Mouse (Mus musculus) adrenal gland (tissue): ENCODE results near the gene Sppl3.

Experiments used
- intact Hi-C: fragments of 180-260 bp; cut with DNase I; formaldehyde crosslinking; loops from one replicate; pipeline ENCODE4 v1.15.1; 2025

The Sppl3 gene

DNA sequence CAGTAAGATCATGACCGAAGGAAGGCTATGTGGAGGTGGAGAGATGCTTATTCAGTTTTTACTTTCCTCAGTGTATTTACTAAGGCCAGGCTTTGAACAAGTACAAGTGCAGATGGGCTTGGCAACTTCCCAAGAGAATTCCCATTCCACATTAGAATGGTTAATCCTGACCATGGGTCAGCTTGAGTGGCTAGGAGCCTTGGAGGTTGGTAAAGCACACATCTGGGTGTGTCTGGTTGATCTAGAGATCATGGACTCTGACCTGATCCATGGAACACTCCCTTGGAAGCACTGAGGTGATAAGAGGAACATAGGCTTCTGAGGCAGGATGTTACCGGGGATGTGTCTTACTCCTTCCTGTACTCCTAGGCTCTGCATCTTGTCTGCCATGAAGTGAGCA lies 21.7 kb downstream of the Sppl3 start:
- intact Hi-C loops: no loop called here

DNA sequence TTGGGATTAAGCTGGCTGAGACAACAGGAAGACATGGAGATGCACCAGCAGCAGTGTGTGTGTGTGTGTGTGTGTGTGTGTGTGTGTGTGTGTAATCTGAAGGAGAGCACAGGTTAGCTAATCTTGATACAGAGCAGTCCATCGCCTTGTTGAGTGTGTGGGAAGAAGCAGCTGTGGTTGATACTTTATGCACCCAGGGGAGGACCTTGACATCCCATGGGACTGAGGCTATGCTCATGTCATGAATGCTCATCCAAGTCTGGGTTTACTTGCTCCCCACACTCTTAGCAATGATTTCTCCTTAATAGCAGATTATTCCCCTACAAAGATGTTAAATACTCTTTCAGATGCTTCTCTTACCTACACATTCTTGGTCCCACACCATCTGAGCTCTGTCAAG lies 24.3 kb downstream of the Sppl3 start:
- intact Hi-C loops: no loop called here

GRCm38 (mm10) chr5:115037099-115037498 lies 26.2 kb downstream of the Sppl3 start:
- intact Hi-C loops: no loop called here

- intact Hi-C loops: no loop called here
Measured at GRCm38 (mm10) chr5:115040756-115041155, 29.8 kb downstream of the Sppl3 start.

- intact Hi-C loops: no loop called here
Measured at GRCm38 (mm10) chr5:115043626-115044025, 32.7 kb downstream of the Sppl3 start.

GRCm38 (mm10) chr5:115045146-115045677 lies 34.3 kb downstream of the Sppl3 start:
- intact Hi-C loops: no loop called here

DNA sequence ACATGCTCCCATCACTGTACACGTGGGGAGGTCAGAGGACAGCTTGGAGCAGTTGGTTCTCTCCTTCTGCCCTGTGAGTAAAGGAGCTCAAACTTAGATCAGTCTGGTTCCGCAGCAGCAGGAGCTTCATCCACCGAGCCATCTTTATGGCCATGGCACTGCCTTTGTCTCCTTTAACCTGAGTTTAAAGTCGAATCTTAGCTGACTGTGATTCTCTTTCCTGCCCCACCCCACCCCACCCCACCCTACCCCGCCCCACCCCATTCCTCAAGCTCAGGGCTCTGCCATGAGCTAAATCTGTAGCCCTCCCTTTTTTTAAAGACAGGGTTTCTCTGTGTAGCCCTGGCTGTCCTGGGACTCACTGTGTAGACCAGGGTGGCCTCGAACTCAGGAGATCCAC lies 38.8 kb downstream of the Sppl3 start:
- intact Hi-C loops: no loop called here

DNA sequence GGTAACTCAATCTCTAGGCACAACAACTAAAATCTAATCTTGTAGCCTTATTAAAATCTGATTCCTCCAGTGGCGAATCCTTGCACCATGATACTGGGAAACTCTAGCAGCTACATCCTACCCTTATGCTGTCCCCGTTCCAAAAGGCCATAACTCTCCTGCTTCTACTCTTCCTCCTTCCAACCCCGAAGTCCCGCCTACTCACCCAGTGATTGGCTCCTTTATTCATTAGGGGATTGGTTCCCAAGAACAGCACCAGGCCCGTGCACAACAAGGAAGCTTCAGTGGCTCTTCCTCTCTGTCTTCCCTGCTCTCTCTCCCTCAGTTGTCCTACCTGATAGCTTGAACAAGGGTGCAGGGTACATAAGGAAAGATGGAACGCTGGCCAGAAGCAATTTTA lies 39.8 kb downstream of the Sppl3 start:
- intact Hi-C loops: no loop called here

DNA sequence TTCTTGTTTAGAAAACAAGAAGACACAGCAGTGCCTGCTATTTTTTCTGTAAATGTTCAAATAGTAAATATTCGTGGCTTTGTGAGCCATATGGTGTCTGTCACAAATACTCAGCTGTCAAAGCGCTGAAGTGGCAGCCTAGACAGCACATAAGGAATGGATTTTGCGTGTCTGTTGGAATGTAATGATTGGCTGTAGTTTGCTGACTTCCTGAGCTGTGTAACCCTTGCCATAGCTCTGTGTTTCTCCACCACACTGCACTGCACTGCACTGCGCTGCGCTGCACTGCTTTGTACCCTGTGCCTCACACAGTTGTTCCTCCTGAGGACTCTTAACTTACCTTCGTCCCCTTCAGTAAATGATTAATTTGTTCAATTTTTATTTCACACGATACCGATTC lies 41.6 kb downstream of the Sppl3 start:
- intact Hi-C loops: no loop called here

DNA sequence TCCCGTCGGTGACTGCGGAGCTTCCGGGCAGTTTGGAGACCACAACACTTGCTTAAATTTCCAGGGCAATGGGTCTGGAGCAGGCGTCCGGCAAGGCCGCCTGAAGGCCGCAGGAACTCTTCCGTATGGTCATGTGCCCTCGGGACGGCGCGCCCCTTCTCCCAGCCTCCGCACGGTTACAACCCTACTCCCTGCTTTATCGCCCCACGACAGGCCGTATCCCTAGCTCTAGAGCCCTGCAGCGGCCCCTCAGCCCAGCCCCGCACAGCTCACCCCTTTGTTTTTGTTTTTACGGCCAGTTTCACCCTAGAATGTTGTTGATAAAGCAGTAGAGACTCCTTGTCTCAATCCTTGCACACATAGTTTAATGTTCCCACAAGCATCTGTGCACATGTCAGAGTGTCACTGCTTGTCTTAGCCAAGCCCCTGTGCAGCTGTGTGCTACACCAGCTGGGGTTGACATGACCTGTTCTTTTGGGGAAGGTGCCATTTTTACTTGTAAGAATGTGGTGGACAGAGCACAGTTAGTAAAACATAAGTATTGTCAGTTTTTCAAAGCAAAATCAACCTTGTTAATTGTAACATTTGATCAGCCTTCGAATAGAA lies 43.0 kb downstream of the Sppl3 start:
- intact Hi-C loops: no loop called here

GRCm38 (mm10) chr5:115055418-115055817 lies 44.5 kb downstream of the Sppl3 start:
- intact Hi-C loops: loop anchor here (5.0 kb wide), 1 partner anchor 33 kb away; no protein-coding TSS in a partner anchor

DNA sequence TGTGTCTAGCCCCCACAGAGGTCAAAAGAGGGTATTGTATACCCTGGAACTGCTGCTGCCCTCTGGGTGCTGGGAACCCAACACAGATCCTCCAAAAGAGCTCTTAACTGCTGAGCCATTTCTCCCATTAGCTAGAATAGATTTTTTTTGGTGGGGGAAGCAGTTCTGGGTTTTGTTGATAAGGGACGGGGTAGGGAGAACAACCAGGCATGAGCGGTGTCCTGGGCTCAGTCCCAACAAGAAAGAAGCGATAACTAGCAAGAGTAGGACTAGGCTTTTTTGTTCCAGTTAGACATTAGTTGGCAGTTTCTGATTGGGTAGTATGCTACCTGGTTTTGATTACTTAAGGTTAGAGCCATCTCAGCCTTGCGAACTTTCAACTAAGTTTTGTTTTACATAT lies 46.2 kb downstream of the Sppl3 start:
- intact Hi-C loops: loop anchor here (5.0 kb wide), 1 partner anchor 35 kb away; no protein-coding TSS in a partner anchor

DNA sequence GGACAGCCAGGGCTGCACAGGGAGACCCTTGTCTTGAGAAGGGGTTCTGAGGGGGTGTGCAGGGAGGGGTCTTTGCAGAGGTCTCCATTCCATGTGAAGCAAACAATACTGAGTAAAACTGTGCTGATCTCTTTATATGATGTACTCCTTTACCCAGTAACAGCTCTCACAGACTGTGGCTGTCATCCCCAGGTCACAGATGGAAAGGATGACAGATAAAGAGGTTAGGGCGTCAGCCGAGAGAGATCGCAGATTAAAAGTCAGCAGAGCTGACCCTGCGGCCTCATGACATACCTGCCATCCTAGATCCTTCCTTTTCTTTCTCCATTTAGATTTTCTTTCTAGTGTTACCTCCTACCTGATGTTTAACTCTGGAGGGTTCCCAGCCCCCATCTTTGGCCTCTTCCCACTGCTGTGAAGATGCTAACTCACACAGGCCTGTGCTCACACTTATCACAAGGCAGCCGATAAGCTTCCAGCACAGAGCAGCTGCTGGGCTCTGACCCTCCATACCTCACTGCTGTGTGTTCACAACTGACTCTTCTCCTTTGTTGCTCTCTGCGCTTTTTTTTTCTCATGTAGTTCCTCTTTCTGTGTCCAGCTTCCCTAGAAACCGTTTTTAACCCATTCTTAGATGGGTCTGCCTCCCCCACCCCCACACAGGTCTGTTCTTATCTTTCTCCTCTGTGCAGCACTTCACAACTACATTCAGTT lies 47.8 kb downstream of the Sppl3 start:
- intact Hi-C loops: loop anchor here (5.0 kb wide), 1 partner anchor 36 kb away; no protein-coding TSS in a partner anchor

GRCm38 (mm10) chr5:115060067-115060695 lies 49.2 kb downstream of the Sppl3 start:
- intact Hi-C loops: no loop called here

- intact Hi-C loops: no loop called here
Measured at GRCm38 (mm10) chr5:115060977-115061376, 50.0 kb downstream of the Sppl3 start.

DNA sequence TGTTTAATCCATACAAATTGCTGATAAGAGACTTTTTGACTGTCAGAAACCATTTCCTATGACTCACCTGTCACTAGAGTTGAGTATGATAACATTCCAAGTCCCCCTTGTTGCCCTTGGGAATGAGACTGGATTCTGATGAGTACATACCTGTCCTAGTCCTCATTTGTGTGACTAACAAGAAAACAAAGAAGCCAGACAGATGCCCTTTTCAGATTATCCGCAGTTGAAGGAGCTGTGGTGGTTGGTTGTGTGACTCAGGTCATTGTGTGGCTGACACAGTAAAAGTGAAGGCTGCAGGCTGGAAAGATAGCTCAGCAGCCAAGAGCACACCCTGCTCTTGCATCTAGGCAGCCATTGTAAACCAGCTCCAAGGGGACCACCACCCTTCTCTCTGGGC lies 51.6 kb downstream of the Sppl3 start:
- intact Hi-C loops: no loop called here

DNA sequence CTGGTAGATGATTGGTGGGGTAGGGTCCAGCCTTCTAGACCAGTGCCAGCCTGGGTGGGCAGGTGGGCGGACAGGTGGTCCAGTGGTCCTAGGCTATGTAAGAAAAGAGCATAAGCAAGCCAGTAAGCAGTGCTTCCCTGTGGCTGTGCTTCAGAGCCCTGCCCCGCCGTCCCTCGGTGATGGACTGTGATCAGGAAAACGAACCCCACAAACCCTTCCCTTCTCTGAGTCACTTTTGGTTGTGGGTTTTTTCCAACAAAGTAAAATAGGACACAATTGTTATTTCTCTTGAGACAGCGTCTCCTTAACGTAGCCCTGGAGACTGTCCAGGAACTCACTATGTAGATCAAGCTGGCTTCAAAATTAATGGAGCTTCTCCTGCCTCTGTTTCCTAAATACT lies 52.5 kb downstream of the Sppl3 start:
- intact Hi-C loops: no loop called here

DNA sequence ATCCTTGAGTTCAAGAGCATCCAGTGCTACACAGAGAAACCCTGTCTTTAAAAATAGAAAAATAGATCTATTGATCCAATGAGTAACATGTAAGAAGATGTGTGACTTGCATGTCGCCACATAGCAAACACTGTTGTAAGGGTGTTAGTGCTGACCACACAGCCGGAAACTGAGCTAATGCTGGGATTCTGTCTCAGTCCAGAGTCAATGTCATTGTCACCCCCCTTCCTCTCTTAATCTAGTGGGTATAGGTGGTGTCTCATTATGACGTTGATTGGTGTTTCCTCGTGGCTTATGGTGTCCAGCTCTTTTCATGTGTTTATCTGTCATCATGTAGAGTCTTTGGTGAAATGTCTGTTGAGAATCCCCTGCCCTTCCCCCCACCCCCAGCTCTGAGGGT lies 55.3 kb downstream of the Sppl3 start:
- intact Hi-C loops: no loop called here

- intact Hi-C loops: no loop called here
Measured at GRCm38 (mm10) chr5:115068671-115069421, 57.9 kb downstream of the Sppl3 start.

DNA sequence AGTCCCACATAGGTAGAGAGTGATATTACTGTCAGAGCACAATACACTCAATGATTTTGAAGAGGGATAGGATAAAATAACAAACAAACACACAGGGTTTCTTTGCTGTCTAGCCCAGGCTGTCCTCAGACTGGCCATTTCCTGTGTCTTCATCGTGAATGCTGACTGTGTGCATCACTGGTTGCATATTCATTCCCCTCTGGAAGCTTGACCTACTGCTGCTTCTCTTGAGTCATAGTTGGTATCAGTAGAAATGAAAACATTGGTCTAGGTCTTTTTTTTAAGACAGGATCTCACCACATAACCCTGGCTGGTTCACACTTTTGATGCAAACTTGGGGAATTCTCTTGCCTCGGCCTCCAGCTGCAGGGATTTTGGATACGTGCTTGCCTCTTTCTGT lies 58.7 kb downstream of the Sppl3 start:
- intact Hi-C loops: no loop called here

- intact Hi-C loops: no loop called here
Measured at GRCm38 (mm10) chr5:115070457-115070856, 59.5 kb downstream of the Sppl3 start.
